Mouse (Mus musculus): Measurements from ENCODE around the gene Ncam2. TPM values are rescaled to one million over a fixed set of nuclear protein-coding genes. Genes with fewer than 3 reads are reported as not detected.

Ncam2 gene
- polyA plus RNA-seq (2015; fragmentation: Nextera tagmentation; extraction: Ambion mirVana) = 35.9 and 37.0 TPM in 2 replicates

DNA sequence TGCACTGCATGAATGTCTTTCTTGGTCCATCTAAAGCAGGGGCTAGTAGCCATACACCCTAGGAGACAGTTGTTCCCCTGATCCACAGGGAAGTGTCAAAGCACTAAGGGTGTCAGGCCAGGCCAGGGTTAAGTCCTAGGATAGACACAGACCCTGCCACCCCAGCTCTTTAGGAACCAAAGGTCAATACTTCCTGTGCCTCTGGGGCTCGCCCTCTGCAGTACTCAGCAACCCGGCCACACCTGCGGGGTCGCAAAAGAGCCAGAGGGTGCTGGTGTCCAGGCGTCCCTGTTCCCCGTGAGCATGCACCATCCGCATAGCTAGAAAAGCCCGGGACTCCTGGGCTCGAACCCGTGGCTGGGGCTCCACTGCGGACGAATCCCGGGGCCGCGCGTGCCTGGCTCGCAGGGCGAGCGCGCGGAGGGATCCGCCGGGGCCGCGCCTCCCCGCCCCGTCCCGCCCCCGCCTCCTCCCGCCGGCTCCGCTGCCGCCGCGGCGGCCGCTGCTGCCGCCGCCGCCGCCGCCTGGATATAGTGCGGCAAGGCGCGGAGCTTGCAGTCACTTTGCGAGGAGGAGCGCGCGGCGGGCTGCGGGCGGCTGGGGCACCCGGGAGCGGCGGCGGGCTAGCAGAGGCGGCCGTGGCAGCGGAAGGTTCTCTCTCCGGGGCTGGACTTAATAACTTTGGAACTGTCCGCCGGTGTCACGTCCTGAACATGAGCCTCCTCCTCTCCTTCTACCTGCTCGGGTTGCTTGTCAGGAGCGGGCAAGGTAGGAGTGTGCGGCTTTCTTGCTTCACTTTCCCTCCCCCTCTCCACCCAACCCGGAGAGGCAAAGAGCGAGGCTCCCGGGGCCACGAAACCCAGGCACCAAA lies at the start of gene Ncam2:
Gene Ncam2, plus strand, starts transcription at position 497 of the 871 bp plus-strand sequence.

